Mouse (Mus musculus): ENCODE results near the gene Fez1. TPM values are rescaled to one million over a fixed set of nuclear protein-coding genes. Genes with fewer than 3 reads are reported as not detected.

Gene Fez1
- total and polyA plus RNA-seq, 3 experiments: not detected

- no peak overlapping the region for H3K27ac ChIP-seq (ENCODE audit: control insufficient read depth, low read depth, low read length)
- peaks cover 2 to 7% of the 10 kb centered on the region in 2 experiments; a peak in 3 of 4 replicates for H3K27me3 ChIP-seq (ENCODE audit: control insufficient read depth in 1 of 2, insufficient read depth in 2 of 2, low read length in 2 of 2)
- H3K79me2 ChIP-seq (ENCODE audit: control insufficient read depth, insufficient read depth, low read length, poor library complexity): no peaks in the 10 kb centered on the region
- no peaks in the 10 kb centered on the region for H3K36me3 ChIP-seq (ENCODE audit: control insufficient read depth in 1 of 2, insufficient read depth in 2 of 2, low read length in 2 of 2)
- no peaks in the 10 kb centered on the region for H3K4me1 ChIP-seq (ENCODE audit: control insufficient read depth in 1 of 2, insufficient read depth in 2 of 2, low read length in 2 of 2)
- no peak overlapping the region for H3K4me3 ChIP-seq (ENCODE audit: control insufficient read depth in 1 of 2, insufficient read depth in 1 of 2, low read depth in 2 of 2, low read length in 2 of 2)
- DNase-seq (ENCODE audit: low read depth, low spot score): no peak
- TF ChIP-seq MXI1 (IDR thresholded peaks at IDR 0.05; ENCODE audit: low read depth, low read length) (no peak), TAL1 (IDR thresholded peaks at IDR 0.05; ENCODE audit: low read length) (no peak), JUND (IDR thresholded peaks at IDR 0.05; ENCODE audit: low read depth, low read length) (no peak), KAT2A (conservative IDR thresholded peaks at IDR 0.05; ENCODE audit: low read depth, low read length) (no peak), HCFC1 (IDR thresholded peaks at IDR 0.05; ENCODE audit: low read depth, low read length) (no peak), USF2 (IDR thresholded peaks at IDR 0.05; ENCODE audit: borderline replicate concordance in 1 of 2, insufficient read depth in 1 of 2, low read depth in 1 of 2, low read length in 2 of 2) (no peak), NELFE (IDR thresholded peaks at IDR 0.05; ENCODE audit: low read depth, low read length) (no peak), USF1 (IDR thresholded peaks at IDR 0.05; ENCODE audit: low read depth, low read length) (no peak)
- no peak overlapping the region for H3K9ac ChIP-seq (ENCODE audit: control insufficient read depth, low read depth, low read length, poor library complexity, severe bottlenecking)
- H3K9me3 ChIP-seq (replicated peaks; ENCODE audit: insufficient read depth, low read length): no peaks in the 10 kb centered on the region
Observed at GRCm38 (mm10) chr9:36864862-36865813, 43.5 kb downstream of the Fez1 start.

- no peak overlapping the region for H3K9ac ChIP-seq (ENCODE audit: control insufficient read depth, low read depth, low read length, poor library complexity, severe bottlenecking)
- H3K9me3 ChIP-seq (replicated peaks; ENCODE audit: insufficient read depth, low read length): no peaks in the 10 kb centered on the region
- no peak overlapping the region for H3K4me3 ChIP-seq (ENCODE audit: control insufficient read depth in 1 of 2, insufficient read depth in 1 of 2, low read depth in 2 of 2, low read length in 2 of 2)
- peaks cover 0 to 2% of the 10 kb centered on the region in 2 experiments; a peak in 2 of 4 replicates for H3K27me3 ChIP-seq (ENCODE audit: control insufficient read depth in 1 of 2, insufficient read depth in 2 of 2, low read length in 2 of 2)
- no peak for DNase-seq (ENCODE audit: low read depth, low spot score)
- H3K27ac ChIP-seq (ENCODE audit: control insufficient read depth, low read depth, low read length): no peak overlapping the region
- TF ChIP-seq USF2 (IDR thresholded peaks at IDR 0.05; ENCODE audit: borderline replicate concordance in 1 of 2, insufficient read depth in 1 of 2, low read depth in 1 of 2, low read length in 2 of 2) (no peak), RAD21 (IDR thresholded peaks at IDR 0.05; ENCODE audit: low read depth, low read length) (no peak), ZMIZ1 (IDR thresholded peaks at IDR 0.05; ENCODE audit: low read depth, low read length) (no peak), BHLHE40 (IDR thresholded peaks at IDR 0.05; ENCODE audit: borderline replicate concordance, low read depth, low read length) (no peak), CHD2 (IDR thresholded peaks at IDR 0.05; ENCODE audit: low read length) (no peak), ELF1 (IDR thresholded peaks at IDR 0.05; ENCODE audit: low read depth, low read length) (no peak), MAX (IDR thresholded peaks at IDR 0.05; ENCODE audit: low read length) (no peak), HCFC1 (IDR thresholded peaks at IDR 0.05; ENCODE audit: low read depth, low read length) (no peak), ZC3H11A (IDR thresholded peaks at IDR 0.05; ENCODE audit: low read depth, low read length) (no peak), MEF2A (IDR thresholded peaks at IDR 0.05; ENCODE audit: extremely low read depth, insufficient replicate concordance, low read depth, low read length, poor library complexity, severe bottlenecking) (no peak), POLR2AphosphoS5 (IDR thresholded peaks at IDR 0.05; ENCODE audit: borderline replicate concordance, low read depth, low read length) (no peak), ZKSCAN1 (IDR thresholded peaks at IDR 0.05; ENCODE audit: low read depth, low read length) (no peak), NELFE (IDR thresholded peaks at IDR 0.05; ENCODE audit: low read depth, low read length) (no peak), GATA1 (IDR thresholded peaks at IDR 0.05; ENCODE audit: low read depth, low read length) (no peak), UBTF (IDR thresholded peaks at IDR 0.05; ENCODE audit: borderline replicate concordance, insufficient read depth, low read depth, low read length) (no peak), KAT2A (conservative IDR thresholded peaks at IDR 0.05; ENCODE audit: low read depth, low read length) (no peak), ETS1 (IDR thresholded peaks at IDR 0.05; ENCODE audit: low read depth, low read length) (no peak), SMC3 (IDR thresholded peaks at IDR 0.05; ENCODE audit: low read depth, low read length) (no peak)
- no peaks in the 10 kb centered on the region for H3K4me1 ChIP-seq (ENCODE audit: control insufficient read depth in 1 of 2, insufficient read depth in 2 of 2, low read length in 2 of 2)
- no peaks in the 10 kb centered on the region for H3K36me3 ChIP-seq (ENCODE audit: control insufficient read depth in 1 of 2, insufficient read depth in 2 of 2, low read length in 2 of 2)
- no peaks in the 10 kb centered on the region for H3K79me2 ChIP-seq (ENCODE audit: control insufficient read depth, insufficient read depth, low read length, poor library complexity)
Observed at GRCm38 (mm10) chr9:36868662-36869061, 47.0 kb downstream of the Fez1 start.
